Mouse (Mus musculus): ENCODE results near the gene Usp5.

GRCm38 (mm10) chr6:124814858-124815774 is 14.2 kb downstream of the Usp5 start:
- no peak for TF ChIP-seq ZC3H11A (IDR thresholded peaks at IDR 0.05; ENCODE audit: borderline replicate concordance, low read depth, low read length)
- no peak for TF ChIP-seq CHD2 (IDR thresholded peaks at IDR 0.05; ENCODE audit: low read depth, low read length)
- TF ChIP-seq HCFC1 (IDR thresholded peaks at IDR 0.05; ENCODE audit: borderline replicate concordance, insufficient read depth, low read length): no peak
